Mouse (Mus musculus) brown adipose tissue, adult 24 weeks (tissue): ENCODE measurements around the gene Cacng7. TPM values are rescaled to one million over a fixed set of nuclear protein-coding genes. Genes with fewer than 3 reads are reported as not detected.

Experiments used
- H3K27ac ChIP-seq: fragments of 200-500 bp; replicated peaks from 2 replicates; pipeline ENCODE4 v1.5.1; 2012; ENCODE audit warnings: low read depth, mild to moderate bottlenecking, low read length
- H3K4me1 ChIP-seq: fragments of 200-500 bp; 2 replicates; pipeline ENCODE4 v1.6.1; 2012; ENCODE audit warnings: low read length, mixed read lengths; ENCODE audit not compliant: control insufficient read depth, insufficient read depth, insufficient read length
- H3K4me3 ChIP-seq: fragments of 200-500 bp; 2 replicates; pipeline ENCODE4 v1.5.1; 2012; ENCODE audit warnings: low read depth, mild to moderate bottlenecking, low read length, moderate library complexity; ENCODE audit not compliant: insufficient read depth
- polyA plus RNA-seq: library from polyadenylated mRNA; stranded (reverse); fragments of >200 nt; gene quantifications from 2 replicates; pipeline ENCODE4 v1.2.4, GENCODE M21; 2012; ENCODE audit not compliant: missing spikeins, insufficient read depth, insufficient read length

The Cacng7 gene
- polyA plus RNA-seq, result 3.4 and 3.6 TPM in 2 replicates

GRCm38 (mm10) chr7:3332619-3333521 is at the start of gene Cacng7:
Gene Cacng7 (plus strand): TSS chr7:3332955.
- H3K27ac ChIP-seq, result no peak within 1 kb of the TSS

GRCm38 (mm10) chr7:3283081-3283875 is 49.5 kb upstream of the Cacng7 start:
- Histone ChIP-seq H3K4me3 (no peak overlapping the region), H3K4me1 (peaks cover 19% of the 10 kb centered on the region; the same call in 1 of the 2 replicates), H3K27ac (no peak overlapping the region)

More at GRCm38 (mm10) chr7:3332619-3333521, at the start of gene Cacng7:
- Histone ChIP-seq H3K4me1 (no peaks in the 10 kb centered on the region), H3K4me3 (peak within 1 kb of the TSS; percentile 54)

GRCm38 (mm10) chr7:3284604-3285003 is 48.2 kb upstream of the Cacng7 start:
- peaks cover 17% of the 10 kb centered on the region; the same call in 1 of the 2 replicates for H3K4me1 ChIP-seq
- no peak overlapping the region for H3K27ac ChIP-seq

DNA sequence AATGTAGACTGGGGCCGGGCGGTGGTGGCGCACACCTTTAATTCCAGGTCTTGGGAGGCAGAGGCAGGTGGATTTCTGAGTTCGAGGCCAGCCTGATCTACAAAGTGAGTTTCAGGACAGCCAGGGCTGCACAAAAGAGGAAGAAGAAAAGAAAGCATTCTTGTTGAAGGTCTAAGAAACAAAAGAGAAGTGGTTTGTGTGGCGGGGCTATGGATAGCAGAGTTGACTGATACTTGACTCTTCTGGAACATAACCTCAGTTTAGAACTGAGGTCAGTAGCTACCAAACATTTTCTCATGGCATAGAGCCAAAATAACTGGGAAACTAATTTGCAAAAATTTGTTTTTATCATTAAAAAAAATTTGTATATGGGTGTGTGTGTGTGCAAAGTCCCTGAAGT is 46.7 kb upstream of the Cacng7 start:
- 0 out of 2 replicates have a peak overlapping the region, but pooled peaks have one; percentile 33 for H3K27ac ChIP-seq
- no peak overlapping the region for H3K4me3 ChIP-seq
- peaks cover 12% of the 10 kb centered on the region; the same call in 1 of the 2 replicates for H3K4me1 ChIP-seq

More at GRCm38 (mm10) chr7:3284604-3285003, 48.2 kb upstream of the Cacng7 start:
- H3K4me3 ChIP-seq, result no peak overlapping the region

DNA sequence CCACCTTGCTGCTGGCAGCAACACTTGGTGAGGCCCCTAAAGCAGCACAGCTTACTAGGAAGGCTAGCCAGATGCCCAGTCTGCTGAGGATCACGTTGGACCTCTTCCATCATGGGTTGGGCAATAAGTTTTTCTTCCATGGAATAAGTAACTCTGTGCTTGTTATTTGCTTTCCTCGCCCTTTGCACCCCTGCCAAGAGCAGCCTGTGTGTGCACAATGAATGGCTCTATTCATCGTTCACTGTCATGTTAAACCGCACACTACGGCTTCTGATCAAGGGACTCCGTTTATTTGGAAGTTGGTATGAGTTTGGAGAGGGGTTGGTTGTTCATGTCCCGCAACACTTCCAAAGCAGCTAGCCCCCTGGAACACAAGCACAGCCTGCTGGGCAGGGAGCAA is 45.6 kb upstream of the Cacng7 start:
- Histone ChIP-seq H3K27ac (no peak overlapping the region), H3K4me3 (no peak overlapping the region), H3K4me1 (peaks cover 7% of the 10 kb centered on the region; the same call in 1 of the 2 replicates)

DNA sequence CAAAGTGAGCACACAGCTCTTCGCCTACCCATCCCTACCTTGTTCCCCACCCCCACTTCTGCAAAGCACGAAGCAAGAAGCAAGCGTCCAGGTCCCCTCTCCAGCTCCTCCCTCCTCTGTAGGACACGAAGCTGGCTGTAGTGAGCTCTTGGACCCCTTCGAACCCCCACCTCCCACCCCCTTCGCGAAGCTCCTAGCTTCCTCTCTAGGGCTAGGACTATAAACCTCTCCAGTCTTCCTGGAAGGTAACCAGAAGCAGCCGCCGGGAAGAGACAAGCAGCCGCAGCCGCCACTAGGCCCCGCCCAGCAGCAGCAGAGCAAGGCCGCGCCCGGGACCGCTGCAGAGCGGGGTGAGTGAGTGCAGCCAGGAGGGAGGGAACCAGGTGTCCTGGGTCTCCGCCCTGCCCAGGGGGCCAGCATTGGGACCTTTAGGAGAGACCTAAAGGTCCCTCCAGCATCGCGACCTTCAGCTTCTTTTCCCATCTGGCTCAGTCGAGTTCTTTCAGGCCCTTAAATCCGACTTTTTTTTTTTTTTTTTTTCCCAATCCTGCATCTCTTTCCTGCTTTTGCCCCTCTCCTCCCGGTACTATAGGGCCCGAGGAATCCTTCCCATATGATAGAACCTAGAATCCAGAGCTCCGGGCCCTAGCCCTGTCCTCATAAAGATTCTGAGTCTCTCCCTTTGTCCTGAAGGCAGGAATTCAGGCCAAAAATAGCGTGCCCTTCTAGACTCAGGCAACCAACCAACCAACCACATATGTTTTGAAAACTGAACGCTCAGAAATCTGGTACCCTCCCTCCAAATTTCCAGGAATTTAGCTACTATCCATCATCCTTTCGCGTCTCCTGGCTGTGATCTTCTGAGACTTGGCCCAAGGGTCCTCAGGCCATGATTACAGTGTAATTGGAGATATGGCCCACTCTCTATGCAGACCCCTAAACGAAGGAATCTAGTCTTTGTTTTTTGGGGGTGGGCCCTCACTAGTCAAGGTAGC is 43.5 kb upstream of the Cacng7 start, which contains the start of the genes Myadm and Prkcg:
Gene Myadm, plus strand, starts transcription at position 105 of the 995 bp plus-strand sequence.
Gene Prkcg, plus strand, starts transcription at position 204 of the 995 bp plus-strand sequence.
- Histone ChIP-seq H3K4me3 (peak within 1 kb of the TSS; percentile 74), H3K4me1 (peaks cover 11% of the 10 kb centered on the region; the same call in 1 of the 2 replicates), H3K27ac (peak within 1 kb of the TSS; percentile 96)

DNA sequence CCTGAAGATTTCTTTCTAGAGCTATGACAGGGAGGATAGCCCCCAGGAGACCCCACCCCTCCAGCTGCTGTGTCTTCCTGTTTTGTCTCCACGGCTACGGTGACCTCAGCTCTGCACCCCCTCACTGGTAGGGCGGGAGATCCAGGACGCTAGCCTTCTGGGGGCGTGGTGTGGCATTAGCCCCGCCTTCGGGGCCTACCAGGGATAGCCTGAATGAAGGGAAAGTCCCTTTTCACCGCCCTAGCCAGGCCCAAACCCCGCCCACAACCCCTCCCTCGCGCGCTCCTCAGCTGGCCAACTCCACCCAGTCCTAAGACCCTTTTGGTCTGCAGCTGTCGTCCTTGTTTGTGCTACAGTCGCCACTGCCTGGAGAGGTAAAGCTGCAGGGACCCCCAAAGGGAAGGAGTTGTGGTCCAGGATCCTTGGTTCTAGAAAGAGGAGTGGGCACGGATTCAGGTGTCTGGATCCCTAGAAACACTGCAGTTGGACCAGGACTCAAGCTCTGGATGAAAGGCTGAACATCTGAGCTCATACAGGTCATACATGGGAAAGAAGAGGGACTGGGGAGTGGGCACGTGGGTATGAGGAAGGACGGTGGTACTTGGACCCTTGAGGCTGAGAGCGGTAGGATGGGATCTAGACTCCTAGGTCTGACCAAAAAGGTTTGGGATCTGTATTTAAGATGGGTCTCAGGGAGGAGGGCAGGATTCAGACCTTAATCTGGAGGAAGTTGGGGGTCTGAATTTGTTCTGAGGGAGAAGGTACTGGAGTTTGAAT is 42.3 kb upstream of the Cacng7 start:
- peaks cover 15% of the 10 kb centered on the region; the same call in 1 of the 2 replicates for H3K4me1 ChIP-seq
- peak overlapping the region; percentile 93 for H3K4me3 ChIP-seq
- peak overlapping the region; percentile 100 for H3K27ac ChIP-seq

DNA sequence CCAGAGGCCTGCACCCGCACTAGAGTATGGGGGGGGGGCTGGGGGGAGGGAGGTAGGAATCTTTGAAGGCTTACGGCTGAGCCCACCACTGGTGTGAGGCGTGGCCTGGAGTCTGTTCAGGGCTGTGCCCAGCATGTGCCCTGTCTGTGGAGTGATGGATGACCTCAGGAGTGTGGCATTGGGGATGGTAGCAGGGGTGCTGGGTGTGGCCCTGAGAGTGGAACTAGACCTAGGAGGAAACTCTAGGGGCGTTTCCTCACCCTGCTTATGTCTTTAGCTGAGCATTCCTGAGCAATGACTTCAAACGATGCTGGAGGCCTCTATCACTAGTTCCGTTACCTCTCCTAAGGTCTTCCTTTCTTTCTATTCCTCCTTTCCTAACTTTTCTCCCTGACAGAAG is 41.6 kb upstream of the Cacng7 start:
- Histone ChIP-seq H3K4me3 (peak overlapping the region; percentile 93), H3K4me1 (peaks cover 16% of the 10 kb centered on the region; the same call in 1 of the 2 replicates), H3K27ac (peak overlapping the region; percentile 100)

DNA sequence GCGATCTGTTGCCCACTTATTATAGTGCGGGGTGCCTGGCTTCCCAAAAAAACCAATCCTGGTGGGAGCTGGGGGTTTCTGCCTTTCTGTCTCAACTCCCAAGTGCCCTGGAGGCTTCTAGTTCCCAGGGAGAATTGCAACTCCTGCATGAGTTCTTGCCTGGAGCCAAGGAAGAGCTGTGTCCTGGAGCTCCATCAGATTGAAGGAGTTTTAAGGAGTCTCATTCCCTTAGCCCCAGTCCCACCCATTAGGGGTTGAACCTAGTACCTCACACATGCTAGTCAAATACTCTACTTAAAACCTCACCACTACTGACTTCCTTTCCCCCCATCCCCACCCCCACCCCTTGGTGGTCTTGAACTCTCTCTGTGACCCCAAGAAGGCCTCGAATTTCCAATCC is 41.0 kb upstream of the Cacng7 start:
- H3K4me3 ChIP-seq, result peak overlapping the region; percentile 93
- H3K27ac ChIP-seq, result peak overlapping the region; percentile 100

DNA sequence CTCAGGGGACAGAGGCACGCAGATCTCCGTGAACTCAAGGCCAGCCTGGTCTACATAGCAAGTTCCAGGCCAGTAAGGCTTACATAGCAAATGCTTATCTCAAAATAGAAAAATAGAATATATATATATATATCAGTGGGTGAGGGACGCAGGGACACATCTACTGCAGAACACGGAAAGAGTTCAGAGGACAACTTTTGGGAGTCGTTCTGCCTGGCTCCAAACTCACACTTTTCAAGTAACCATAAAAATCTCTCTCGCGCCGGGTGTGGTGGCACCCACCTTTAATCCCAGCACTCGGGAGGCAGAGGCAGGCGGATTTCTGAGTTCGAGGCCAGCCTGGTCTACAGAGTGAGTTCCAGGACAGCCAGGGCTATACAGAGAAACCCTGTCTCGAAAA is 40.5 kb upstream of the Cacng7 start:
- peak overlapping the region; percentile 93 for H3K4me3 ChIP-seq
- H3K27ac ChIP-seq, result peak overlapping the region; percentile 100
- H3K4me1 ChIP-seq, result peaks cover 20% of the 10 kb centered on the region

More for the DNA sequence above, 41.0 kb upstream of the Cacng7 start:
- peaks cover 19% of the 10 kb centered on the region for H3K4me1 ChIP-seq

- H3K4me1 ChIP-seq, result peaks cover 18% of the 10 kb centered on the region
- peak overlapping the region; percentile 64 for H3K4me3 ChIP-seq
- peak overlapping the region; percentile 100 for H3K27ac ChIP-seq
Measured at GRCm38 (mm10) chr7:3292791-3293190, 40.0 kb upstream of the Cacng7 start.

DNA sequence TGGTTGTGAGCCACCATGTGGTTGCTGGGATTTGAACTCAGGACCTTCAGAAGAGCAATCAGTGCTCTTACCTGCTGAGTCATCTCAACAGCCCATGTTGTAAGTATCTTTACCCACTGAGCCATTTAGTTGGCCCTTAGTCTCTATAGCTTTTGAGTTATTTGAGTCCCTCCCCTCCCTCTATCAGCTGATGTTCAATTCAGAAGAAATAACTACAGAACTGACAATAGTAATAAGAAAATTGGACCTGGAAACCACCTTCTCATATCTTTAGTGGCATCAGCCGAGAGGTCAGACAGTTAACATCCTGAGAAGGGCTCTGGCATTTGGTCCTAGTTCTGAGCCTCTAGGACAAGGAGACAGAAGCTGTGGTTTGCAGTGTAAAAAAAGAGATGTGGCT is 38.0 kb upstream of the Cacng7 start:
- H3K27ac ChIP-seq, result 0 out of 2 replicates have a peak overlapping the region, but pooled peaks have one; percentile 10

More for the DNA sequence above, 38.0 kb upstream of the Cacng7 start:
- H3K4me3 ChIP-seq, result no peak overlapping the region
- peaks cover 29% of the 10 kb centered on the region for H3K4me1 ChIP-seq
